Mouse (Mus musculus): Measurements from ENCODE around the gene Aox3.

GRCm38 (mm10) chr1:58195541-58195940 lies 82.6 kb downstream of the Aox3 start:
- no peak for TF ChIP-seq GABPA (IDR thresholded peaks at IDR 0.05; ENCODE audit: insufficient replicate concordance, low read depth, low read length)
- TF ChIP-seq CTCF (conservative IDR thresholded peaks at IDR 0.05 in 1 of 2, IDR thresholded peaks at IDR 0.05 in 1 of 2; ENCODE audit: low read depth in 2 of 2, low read length in 2 of 2): no peak
- TF ChIP-seq NRF1 (IDR thresholded peaks at IDR 0.05; ENCODE audit: low read depth, low read length): no peak
- peak; percentile 67 for TF ChIP-seq POLR2A (IDR thresholded peaks at IDR 0.05; ENCODE audit: low read depth, low read length)
- no peak for TF ChIP-seq HCFC1 (IDR thresholded peaks at IDR 0.05; ENCODE audit: low read depth, low read length)
- no peak for TF ChIP-seq USF1 (IDR thresholded peaks at IDR 0.05; ENCODE audit: low read depth, low read length)

Data from CH12.LX (cell line).